Mouse (Mus musculus): ENCODE measurements around the gene Meiob.

Meiob gene

DNA sequence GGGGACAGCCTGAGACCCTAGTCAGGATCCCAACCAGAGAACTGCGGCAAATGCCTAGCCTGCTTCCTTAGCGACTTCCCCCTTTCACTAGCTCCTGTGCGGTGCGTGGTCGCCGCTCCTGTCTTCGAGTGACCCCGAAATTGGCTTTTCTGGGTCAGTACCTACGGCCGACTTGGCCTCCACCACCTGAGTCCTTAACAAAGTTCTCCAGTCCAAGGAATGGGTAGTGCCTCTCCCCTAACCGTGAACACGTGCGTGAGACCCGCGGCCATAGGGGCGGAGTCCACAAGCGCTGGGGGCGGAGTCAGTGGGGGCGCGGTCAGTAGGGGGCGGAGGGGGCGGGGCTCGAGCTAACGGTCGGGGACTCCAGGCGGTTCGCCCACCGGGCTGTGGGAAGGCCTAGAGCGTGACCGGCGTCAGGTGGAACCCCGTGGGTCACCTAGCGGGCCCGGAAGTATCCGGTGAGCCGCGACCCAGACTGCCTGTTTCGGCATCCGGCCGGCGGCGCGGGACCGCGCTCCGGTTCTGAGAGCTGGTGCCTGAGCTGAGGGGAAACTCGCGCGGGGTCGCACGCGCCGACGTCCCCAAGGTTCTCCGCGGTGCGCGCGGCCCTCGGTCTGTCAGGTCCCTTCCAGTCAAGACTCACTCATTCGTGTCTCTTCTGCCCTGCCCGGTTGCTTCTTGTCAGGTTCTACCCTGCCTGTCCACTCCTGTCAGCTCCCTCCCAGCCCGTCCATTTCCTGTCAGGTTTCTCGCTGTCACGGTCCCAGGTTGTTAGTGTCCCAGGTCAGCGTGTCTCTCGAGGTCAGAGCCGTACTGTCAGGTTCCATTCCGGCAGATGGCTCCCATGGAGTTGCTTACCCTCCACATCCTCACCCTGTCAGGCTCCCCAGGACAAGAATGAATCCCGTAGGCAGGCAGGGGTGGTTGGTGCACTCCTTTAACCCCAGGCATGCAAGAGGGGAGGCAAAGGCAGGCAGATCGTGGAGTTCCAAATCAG is at the start of gene Meiob:
Gene Meiob (plus strand): TSS at position 338 of the 1,000 bp plus-strand sequence.
- DNase-seq = peak; percentile 86 to 89

DNA sequence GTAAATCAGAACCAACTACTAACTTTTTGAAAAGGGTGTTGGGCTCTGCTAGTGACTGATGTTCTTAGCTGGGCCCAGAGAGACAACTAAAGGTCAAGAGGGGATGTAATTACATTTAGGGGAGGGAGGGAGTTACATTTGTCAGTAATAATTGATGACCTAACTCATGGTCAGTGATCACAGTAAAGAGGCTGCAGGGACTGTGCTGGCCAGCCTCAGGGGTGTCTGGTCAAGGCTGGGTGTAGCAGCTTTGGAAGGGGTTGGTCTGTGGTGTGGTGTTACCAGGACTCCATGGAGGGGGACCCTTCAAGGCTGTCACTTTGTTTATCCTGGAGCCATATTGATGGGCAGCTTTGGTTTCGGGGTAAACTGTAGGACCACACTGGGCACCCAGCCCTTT is 46.7 kb upstream of the Meiob start:
- DNase-seq = no peak

DNA sequence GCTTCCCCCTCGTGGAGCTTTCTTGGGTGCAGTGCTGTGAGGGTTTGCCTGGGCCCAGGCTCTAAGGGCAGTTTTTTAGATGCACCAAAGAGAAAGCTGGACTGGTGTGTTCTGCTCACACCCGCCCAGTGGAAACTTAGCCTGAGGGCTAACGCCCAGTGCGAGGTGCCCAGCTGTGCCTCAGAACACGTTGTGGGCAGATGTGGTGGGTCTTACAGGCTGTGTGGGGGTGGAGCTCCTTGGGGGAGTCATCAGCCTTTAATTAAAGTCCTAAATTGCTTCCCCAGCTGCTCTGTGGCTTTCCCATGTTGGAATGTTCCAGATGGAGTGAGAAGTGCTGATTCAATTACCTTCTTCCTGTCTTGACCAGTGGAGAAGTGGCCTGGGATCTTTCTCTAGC is 43.0 kb upstream of the Meiob start:
- peak in 1 of 2 experiments; percentile 42 for DNase-seq

DNA sequence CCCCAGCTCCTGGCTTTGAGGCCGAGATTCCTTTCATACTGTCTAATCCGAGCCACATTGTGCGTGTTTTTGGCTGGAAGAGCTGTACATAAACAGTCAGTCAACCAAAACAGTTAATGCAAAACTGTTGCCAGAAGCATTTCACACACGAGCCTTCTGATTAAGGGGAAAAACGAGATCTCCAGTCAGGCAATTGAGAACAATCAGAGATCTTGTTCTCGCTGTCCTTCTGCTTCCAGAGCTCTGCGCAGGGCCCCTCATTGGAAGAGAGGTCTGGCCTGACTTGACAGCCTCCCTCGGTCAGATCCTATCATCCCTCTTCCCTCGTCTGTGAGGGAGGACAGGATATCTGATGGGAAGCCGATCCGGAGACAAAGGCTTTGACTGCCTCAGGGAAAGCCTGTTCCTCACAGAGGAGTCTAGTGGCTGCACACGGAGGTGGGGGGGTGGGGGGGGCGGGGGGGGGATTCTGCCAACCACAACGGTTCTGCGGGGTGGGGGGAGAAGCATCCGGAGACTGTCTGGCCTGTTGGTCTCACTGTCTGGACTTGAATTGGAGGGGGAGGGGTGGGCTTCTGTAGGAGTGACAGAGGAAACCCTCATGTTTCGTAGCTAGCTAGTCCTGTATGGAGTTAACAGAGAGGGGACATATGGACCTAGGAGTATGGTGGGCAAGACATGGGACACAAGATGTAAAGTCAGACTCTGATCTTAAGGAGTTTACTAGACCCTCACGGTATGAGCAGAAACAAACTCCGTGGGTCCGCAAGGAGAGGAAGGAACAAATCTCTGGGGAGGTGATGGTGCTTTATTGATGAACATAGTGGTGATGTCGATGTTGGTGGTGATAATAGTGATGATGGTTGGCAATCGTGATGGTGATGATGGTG is 38.8 kb upstream of the Meiob start:
- DNase-seq = no peak

DNA sequence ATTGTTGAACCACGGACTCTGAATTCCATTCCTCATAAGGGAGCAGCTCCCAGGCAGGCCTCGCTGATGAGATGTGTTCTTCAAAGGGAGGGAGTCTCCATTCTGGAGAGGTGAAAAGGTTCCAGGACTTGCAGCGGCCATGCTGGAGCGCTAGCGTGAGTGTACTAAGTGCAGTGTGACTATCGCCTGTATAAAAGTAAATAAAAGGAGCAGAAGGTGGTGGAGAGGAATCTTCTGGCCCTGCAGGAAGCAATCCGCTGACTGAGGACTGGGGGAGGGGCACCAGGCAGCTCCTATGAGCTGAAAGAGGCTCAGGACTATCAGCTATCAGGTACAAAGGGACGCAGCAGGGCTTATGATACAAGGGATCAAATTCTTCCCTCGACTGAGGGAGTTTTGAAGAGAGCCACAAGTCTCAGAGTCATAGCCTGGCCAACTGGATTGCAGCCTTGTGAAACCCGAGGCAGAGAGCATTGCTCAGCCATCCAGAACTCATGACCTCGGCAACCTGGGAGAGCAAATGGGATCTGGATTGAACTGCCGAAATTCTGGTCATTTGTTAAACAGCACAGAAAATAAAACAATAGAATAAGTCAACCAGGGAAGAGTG is 37.7 kb upstream of the Meiob start:
- peak; percentile 51 to 68 for DNase-seq

DNA sequence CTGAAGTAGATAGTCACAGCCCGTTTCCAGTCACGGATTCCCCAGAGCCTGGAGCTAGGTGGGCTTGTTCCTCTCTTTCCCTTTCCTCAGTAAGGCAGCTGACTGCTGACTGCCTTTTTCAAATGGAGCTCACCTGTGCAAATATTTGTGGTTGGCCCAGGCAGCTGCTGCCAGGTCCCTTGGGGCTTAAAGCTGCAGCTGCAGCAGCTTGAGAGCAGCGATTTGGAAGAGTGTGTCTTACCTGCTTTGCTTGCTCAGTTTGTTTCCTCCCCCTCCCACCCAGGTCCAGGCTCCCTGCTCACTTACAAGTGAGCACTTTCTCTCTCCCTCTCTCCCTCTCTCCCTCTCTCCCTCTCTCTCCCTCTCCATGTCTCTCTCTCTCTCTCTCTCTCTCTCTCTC is 34.9 kb upstream of the Meiob start:
- DNase-seq = no peak

DNA sequence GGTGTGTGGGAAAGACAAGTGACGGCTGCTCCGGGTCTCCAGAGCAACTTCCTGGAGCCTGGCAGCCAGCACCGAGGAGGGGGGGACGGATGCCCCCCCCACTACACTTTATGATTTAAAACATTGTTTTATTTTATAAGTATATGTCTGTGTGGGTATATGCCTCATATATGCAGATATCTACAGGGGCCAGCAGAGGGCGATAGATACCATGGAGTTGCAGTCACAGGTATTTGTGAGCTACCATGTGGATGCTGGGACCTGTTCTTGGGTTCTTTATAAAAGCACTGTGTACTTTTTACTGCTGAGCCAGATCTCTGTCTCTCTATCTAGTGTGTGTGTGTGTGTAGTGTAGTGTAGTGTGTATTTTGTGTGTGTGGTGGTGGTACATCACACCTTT is 30.8 kb upstream of the Meiob start:
- no peak for DNase-seq

DNA sequence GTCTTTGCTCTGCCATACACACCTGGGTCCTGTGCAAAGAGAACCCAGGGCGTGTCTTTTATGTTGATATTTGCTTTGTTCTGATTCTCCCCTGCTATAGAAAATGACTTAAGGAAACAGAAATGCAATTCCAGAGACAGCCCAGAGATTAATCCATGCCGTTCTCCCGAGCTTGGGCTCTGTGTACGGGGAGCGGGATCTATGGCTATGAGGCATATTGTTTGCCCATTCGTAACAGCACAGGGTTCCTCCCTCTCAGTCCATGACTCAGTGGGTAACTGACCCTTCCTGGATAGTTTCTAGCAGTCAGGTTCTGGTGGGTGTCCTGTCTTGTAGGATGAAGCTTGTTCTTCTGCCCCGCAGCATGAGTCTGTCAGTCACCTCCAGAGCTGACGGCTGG is 28.9 kb upstream of the Meiob start:
- no peak for DNase-seq

DNA sequence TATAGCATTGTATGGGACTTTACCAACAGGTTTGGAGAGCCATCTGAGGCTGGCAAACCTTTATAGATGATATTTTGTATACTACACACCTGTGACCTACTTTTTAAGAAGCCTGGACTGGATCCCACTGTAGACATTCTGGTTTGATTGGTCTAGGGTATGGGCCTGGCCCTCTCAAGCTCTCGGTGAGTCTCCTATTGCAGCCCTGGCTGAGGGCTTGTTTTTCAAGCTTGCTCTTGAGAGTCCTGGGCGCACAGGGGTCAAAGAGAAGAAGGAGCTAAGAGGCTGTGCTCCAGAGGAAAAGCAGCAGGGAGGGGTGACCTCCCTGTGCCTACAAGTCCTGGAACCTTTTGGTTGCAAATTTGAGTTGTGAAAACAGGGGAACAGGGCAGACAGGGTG is 27.0 kb upstream of the Meiob start:
- no peak for DNase-seq

DNA sequence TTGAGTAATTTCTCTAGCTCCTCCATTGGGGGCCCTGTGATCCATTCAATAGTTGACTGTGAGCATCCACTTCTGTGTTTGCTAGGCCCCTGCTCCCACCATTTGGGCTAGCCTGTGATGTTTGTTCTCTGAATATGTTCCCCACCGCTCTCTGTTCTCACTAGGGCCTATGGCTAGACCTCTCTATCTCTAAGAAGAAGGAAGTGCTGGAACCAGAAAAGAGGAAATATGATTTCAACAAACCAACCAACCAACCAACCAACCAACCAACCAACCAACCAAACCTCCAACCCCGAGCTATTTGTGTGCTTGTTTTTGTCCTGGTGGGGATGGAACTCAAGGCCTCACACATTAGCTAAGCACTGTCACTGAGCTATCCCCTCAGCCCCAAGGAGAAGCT is 23.3 kb upstream of the Meiob start:
- no peak for DNase-seq

DNA sequence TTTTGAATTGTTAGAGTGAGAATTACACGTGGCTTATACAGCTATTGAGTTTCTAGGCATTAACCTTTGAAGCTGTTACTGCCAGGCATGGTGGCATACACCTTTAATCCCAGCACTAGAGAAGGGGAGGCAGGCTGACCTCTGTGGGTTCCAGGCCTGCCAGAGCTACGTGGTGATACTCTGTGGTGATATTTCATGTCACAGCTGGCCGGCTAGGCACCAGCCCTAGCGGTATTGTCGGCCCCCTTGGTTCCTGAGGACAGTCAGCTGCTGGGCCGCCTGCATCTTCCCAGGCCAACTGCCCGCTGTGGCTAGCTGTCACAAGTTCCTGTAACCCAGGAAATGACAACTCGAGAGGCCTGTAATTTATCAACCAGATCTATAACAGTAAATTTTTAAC is 11.9 kb upstream of the Meiob start:
- DNase-seq = no peak

DNA sequence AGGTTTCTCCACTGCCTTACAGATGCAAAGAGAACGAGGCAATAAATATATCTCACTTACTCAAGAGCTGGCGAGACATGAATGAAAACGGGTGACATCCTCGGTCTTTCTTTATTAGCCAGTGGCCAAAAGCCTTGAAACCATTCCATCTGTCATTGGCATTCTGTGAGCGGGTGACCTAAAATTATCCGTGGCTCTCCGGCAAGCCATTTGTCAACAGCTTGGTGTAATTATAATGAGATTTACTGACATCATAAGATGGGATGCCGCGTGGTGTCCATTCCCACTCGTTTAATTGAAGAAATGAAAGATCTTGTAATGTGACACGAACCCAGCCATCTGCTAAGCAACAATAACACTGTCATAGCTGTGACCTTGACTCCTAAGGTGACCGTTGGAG is 9.3 kb upstream of the Meiob start:
- no peak for DNase-seq

DNA sequence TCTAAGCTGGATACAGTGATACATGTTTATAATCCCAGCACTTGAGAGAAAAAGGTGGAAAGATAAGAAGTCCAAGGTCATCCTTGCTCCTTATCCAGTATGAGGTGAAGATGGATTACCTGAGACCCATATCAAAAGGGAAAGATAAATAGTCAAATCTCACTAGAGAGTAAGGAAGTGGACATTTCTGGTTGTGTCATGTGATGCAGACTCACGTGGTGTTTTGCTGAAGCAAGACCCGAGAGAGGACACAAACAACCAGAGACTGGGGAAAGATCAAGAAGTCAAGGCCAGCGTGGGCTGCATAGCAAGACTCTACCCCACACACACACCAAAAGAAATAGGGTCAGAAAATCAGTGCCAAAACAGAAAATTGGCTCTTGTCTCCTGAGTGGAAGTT is 7.1 kb upstream of the Meiob start:
- DNase-seq = no peak

DNA sequence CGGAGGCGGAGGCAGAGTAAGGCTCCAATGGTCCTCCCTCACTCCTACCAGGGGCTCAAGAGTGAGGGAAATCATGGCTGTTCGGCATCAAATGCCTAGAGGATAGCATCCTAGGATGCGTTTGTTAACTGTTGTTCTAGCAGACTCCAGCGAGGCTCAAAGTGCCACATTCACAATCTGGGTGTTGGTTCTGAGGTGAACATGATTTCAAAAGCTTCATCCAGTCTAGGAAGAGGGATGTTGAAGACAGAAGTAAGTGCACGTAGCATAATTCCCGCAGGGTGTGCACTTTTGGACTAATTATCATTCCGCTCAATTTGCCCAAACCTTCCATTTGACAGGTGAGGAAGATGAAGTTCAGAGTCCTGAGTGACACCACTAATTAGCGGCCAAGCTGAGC is 5.9 kb upstream of the Meiob start:
- DNase-seq = no peak

DNA sequence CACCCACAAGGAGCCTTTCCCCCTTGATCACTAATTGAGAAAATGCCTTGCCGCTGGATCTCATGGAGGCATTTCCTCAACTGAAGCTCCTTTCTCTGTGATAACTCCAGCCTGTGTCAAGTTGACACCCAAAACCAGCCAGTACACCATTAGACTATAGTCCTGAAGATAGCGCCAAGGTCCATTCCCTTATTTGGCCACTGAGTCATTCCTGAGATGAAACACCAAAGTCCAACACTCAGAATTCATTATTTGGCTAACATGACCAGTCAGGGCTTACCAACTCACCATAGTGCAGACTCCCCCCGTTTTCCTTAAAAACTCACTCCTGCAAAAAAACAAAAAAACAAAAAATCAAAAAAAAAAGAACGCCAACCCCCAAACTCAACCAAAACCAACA is 4.6 kb upstream of the Meiob start:
- DNase-seq = no peak

DNA sequence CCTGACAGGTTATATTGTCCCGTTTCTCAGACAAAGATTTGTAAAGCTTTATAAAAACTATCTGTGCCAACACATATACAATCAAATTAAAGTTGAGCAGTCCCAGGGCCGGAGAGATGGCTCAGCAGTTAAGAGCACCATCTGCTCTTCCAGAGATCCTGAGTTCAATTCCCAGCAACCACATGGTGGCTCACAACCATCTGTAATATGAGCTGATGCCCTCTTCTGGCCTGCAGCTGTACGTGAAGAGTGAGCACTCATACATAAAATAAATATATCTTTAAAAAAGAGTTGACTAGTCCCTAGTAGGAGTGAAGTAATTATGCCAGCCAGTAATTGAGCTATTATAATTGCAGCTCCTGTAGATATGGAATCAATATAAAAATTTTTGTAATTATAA is 3.6 kb upstream of the Meiob start:
- DNase-seq = no peak

DNA sequence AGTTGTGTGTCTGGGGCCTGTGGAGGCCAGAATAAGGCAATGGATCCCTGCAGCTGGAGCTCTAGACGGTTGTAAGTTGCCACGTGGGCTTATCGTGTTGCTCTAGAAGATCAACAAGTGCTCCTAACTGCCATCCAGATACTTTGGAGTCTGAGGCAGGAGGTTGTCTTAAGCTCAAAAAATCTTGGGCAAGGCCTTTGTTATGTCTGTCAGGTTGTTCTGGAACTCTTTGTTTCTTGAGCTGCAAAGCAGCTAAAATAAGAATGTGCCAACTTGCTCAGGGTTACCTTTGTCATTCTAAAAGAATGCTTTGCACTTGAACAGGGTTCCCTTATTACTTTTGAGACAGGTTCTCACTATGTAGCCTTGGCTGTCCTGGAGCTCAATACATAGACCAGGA is 7.1 kb downstream of the Meiob start:
- DNase-seq = no peak

DNA sequence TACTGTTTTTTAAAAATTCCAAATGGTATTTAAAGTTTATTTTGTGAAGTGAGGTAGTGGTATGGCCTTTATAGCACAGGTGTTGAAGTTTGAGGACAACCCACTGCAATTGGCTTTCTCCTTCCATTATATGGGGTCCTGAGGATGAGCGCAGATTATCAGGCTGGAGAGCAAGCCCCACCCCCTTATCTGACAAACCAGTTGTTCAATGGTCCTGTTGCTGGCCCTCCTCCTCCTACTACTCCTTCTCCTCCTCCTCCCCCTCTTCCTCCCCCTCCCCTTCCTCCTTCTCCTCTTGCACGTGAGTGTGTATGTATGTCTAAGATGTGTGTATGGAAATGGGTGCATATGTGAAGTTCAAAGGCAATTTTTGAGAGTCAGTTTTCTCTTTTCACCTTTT is 8.1 kb downstream of the Meiob start:
- no peak for DNase-seq

DNA sequence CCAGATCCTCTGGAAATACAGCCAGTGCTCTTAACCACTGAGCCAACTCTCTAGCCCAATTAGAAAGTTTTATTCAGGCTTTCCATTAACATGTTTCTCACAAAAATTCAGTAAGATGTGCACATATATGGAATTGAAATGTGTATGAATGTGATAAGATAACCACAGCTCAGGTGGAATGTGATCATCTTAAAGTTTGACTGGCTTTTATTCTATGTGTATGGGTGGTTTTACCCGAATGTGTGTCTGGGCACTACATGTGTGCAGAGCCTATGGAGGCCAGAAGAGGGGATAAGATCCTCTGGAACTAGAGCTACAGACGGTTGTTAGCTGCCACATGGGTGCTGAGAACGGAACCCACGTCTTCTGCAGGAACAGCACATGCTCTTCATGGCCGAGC is 11.2 kb downstream of the Meiob start:
- no peak for DNase-seq

DNA sequence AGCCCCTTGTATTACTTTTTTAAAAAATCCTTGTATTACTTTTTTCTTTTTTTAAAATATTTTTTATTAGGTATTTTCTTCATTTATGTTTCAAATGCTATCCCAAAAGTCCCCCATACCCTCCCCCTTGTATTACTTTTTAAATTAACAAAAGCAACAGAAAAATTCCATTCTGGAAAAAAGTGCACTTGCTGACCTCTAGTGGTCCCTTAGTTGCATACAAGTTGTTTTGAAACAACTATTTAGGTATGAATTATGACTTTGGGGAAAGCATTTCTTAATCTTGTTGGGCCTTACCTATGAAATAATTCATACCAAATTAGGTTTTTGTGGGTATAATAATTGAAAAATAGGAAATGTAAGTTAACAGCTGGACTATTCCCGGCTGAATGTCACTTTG is 13.4 kb downstream of the Meiob start:
- no peak for DNase-seq

DNA sequence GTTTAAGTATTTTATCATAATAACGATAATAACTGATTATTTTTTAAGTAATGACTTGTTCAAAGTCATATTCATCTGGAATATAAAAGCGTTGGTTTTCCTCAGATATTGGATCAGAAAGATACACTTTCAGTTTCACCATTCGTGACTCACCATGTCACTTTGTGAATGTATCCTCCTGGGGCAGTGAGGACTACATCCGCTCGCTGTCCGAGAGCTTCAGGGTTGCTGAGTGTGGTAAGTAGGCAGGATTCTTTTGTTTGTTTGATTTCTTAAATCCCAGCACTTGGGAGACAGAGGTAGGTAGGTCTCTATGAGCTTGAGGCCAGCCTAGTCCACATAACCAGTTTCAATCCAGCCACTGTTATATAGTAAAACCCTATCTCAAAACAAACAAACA is 14.1 kb downstream of the Meiob start:
- no peak for DNase-seq

DNA sequence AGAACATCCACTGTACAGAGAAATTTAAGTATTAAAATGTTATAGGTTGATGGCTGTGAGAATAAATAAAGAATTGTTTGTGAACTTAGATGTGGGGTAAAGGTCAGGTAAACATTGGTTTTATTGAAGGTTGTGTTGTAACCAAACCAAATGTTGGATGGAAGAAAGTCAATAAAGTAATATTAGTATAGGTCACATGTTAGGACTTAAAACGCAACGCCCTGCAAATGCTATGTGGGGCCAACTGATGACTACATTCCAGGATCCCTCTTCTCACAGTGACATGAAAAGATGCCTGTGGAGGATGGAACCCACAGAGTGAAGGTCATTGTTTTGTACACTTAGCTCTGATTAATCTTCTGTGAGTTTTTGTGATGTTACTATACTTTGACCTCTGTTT is 15.4 kb downstream of the Meiob start:
- DNase-seq = no peak

Measured in kidney, postnatal 25 days (tissue).